Mouse (Mus musculus) megakaryocyte progenitor cell, adult 5-6 weeks (primary cell): ENCODE data around the gene Lce1l. TPM values are rescaled to one million over a fixed set of nuclear protein-coding genes. Genes with fewer than 3 reads are reported as not detected.
"Not testable (repeated sequence)": the region's sequence is repeated elsewhere in the genome, so short reads cannot be mapped to it uniquely, and the experiment has no call there.

Experiments
- ATAC-seq: replicated peaks from 2 replicates; pipeline ENCODE4 v1.8.0; 2016; ENCODE audit warnings: mild to moderate bottlenecking, moderate TSS enrichment, inconsistent platforms; ENCODE audit not compliant: poor library complexity
- total RNA-seq, 2 experiments: library from RNA; stranded (forward) in 1 of 2; stranded (reverse) in 1 of 2; fragments of 157-497, 149-512 nt in 1 of 2; fragments of 200-1000 nt in 1 of 2; gene quantifications; 2 replicates each; pipeline versions ENCODE4 v1.2.3 to v1.2.4; 2015 to 2017

Gene Lce1l
- total RNA-seq (2015): not detected in 2 replicates
- total RNA-seq (2017): not detected in 2 replicates

DNA sequence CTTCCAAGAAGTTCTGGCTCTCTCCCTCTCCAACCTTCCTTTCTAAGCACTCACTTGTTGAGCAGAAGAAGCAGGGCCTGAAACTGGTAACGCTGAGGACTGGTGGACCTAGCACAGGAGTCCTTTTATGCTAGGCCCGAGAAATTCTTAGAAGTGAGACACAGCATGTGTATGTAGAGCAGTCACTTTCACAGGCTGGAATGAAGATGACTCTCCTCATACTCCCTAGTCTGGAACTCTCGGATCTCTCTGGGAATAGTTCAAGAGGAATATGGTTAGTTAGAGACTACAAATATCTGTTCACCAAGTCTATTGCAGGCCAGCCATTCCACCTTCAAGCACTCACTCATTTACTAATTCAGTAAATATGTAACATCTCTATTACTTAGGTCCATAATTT, at the start of gene Lce1l:
Gene Lce1l (minus strand): TSS at position 101 of the 400 bp plus-strand sequence.
- ATAC-seq: no peak

DNA sequence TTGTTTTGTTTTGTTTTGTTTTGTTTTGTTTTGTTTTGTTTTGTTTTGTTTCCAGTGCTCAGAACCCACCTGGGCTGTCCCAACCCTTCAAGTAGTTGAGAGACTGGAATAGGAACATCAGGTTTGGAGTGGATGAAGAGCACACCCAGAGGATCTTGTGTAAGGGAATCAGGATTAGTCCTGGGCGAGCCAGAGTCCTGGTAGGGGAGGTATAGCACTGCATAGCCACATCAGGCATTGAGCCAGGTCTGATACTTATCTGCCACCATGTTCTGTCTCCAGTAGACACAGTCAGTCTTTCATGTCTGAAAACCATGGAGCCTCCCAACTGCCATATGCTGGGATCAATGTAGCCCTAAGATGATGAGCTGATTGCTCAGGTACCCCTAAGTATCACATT, 43.4 kb upstream of the Lce1l start:
- ATAC-seq: no peak

DNA sequence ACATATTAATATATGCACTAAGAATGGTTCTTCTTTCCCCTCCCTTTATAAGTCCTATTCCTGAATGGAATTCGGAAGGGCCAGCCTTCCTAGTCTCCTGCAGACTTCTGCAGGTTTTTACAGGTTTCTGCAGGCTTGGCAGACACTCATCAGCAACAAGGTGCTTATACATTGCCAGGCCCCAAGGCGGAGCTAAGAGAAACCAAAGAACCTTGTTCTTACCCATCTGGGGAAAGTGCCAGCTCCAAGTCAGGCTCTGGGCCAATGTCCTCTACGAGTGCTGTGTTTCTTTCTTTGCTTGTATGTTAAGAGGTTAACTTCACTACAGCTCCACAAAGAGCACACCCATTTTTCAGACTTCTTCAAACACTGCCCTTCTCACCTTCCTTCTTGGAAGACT, 43.0 kb upstream of the Lce1l start:
- no peak for ATAC-seq

DNA sequence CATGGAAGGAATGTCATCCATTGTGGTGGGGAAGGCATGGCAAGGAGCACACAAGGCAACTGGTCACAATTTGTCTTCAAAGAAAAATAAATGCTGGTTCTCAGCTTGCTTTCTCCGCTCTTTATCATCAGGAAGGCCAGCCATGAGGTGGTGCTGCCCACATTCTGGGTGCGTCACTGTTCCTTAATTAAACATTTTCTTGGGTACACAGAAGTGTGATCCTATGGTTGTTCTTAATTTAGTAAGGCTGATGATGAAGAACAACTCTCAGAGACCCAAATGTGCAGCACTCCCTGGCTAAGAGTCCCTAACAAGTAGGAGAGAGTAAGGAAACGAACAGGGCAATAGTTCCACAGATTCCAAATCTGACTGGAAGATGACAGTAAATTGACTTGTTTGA, 23.1 kb upstream of the Lce1l start:
- ATAC-seq: no peak

DNA sequence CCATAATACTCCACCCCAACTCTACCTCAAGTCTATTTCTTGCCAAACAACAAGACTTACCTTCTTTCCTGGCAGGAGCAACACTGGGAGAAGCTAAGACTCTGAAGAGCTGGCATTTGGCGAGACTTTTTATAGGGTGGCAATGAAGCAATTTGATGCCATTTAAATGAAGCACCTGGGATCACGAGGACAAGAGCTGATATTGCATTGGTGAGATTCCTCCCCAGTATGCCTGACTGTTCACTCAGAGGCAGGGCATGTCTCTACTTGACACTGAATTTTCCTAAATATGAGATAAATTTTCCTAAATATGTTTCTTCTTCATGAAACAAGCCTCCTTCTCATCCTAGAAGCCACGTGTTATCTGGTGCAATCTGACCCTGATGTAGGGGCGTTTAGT, 19.0 kb upstream of the Lce1l start, which contains the start of gene 2310050C09Rik:
Gene 2310050C09Rik (minus strand): TSS at position 101 of the 400 bp plus-strand sequence.
- no peak for ATAC-seq

DNA sequence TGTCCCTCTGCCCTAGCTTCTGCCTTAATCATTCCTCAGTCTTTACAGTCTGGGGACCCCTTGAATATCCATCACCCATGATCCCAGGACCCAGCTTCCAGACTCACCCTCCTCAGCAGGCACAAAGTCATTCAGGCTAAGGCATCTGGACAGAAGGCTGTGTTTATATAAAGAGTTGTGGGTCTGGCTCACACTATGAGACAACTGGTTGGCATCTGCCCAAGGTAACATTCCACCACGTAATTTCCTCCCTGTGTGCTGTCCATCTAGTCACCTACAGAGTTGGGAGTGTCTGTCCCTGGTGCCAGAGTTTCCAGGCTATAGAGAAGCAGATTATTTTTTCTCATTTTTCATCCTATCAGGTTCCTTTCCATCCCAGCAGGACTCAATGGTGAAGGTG, 24.0 kb downstream of the Lce1l start, which contains the start of gene Kprp:
Gene Kprp (minus strand): TSS at position 140 of the 400 bp plus-strand sequence.
- ATAC-seq: no peak

DNA sequence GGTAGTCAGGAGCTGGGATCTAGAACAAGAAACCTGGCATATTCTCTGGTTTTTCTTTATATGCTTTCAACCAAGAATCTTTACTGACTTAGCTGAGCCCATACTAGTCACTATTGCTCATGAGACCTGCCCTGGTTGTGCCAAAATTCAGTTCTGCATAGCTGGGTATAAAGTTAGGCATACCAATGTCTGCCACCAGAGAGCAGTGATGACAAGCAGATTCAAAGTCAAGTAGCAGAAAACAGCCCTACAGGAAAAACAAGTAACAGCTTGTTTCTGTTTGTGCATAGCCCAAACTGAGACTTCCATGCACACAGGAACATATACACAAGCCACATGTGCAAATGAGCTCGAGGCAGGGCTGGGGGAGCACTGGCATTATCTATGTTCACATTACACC, 25.3 kb downstream of the Lce1l start:
- ATAC-seq: no peak

DNA sequence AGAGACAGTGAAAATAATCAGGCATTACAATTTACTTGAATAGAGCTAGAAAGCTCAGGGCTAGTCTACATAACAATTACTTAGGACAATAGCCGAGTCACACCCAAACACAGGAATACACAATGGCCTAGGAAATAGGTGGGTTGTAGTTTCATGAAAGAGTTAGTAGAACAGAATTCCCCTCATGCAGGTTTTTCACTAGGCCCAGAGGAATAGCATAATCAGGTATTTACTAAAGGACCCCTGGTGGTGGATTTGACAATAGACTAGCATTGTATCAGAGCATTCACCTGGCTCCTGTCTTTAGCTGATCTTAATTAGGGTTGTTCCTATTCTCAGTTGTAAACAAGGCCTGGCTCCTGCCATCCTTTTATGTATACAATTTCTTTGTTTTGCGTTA, 35.0 kb downstream of the Lce1l start:
- ATAC-seq: not testable (repeated sequence)

DNA sequence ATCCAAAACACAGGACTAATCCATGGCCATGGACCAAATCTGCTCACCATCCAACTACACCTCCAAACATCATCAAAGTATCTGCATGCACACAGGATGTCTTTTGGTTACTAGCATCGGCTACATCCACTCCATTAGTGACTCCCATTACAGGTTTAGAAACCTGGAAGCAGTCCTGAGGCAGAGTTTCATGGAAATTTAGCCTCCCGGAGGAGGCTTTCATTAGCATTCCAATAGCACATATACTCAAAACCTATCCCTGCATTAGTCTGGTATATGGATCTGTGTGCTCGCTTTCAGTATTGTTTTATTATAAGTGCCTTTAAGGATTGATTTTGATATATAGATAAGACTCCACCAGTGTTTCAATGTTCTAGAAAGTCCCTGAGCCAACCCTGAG, 35.5 kb downstream of the Lce1l start:
- ATAC-seq: no peak

DNA sequence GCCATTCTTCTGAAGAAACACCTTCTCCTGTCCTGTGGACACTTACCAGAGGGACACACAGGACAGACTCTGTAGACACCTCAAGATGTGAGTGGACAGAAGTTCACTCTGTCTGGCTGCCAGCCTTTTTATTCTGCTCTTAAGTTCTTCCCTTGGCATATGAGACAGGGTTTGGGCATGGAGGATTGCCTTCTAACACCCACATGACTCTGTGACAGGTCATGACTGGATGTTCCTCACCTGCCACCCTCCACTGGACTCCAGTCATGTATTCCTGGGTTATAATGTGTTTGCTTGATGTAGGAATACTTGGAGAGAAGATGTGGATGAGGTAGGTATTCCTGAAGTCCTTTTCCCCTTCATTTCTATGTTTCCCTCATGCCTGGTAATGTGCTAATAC, 43.3 kb downstream of the Lce1l start, which contains the start of gene Lce1k:
Gene Lce1k (minus strand): TSS at position 101 of the 400 bp plus-strand sequence.
- no peak for ATAC-seq

Other genes with a start within 250 kb of the Lce1l start
- gene 2210017I01Rik, start 243.8 kb downstream of the Lce1l start, total RNA-seq (2015): not detected in 2 replicates
- gene 2210017I01Rik, start 243.8 kb downstream of the Lce1l start, total RNA-seq (2017): not detected in 2 replicates
- not detected in 2 replicates for gene Lce6a, start 229.6 kb downstream of the Lce1l start, total RNA-seq (2015)
- gene Lce6a, start 229.6 kb downstream of the Lce1l start, total RNA-seq (2017): not detected in 2 replicates
- gene Lce1a1, start 203.0 kb downstream of the Lce1l start, total RNA-seq (2015): not detected in 2 replicates
- not detected in 2 replicates for gene Lce1a1, start 203.0 kb downstream of the Lce1l start, total RNA-seq (2017)
- not detected in 2 replicates for gene Lce1b, start 194.4 kb downstream of the Lce1l start, total RNA-seq (2015)
- not detected in 2 replicates for gene Lce1b, start 194.4 kb downstream of the Lce1l start, total RNA-seq (2017)
- not detected in 2 replicates for gene Lce1a2, start 181.0 kb downstream of the Lce1l start, total RNA-seq (2015)
- gene Lce1a2, start 181.0 kb downstream of the Lce1l start, total RNA-seq (2017): not detected in 2 replicates
- not detected in 2 replicates for gene Lce1c, start 172.0 kb downstream of the Lce1l start, total RNA-seq (2015)
- not detected in 2 replicates for gene Lce1c, start 172.0 kb downstream of the Lce1l start, total RNA-seq (2017)
- gene Lce1d, start 164.1 kb downstream of the Lce1l start, total RNA-seq (2015): not detected in 2 replicates
- gene Lce1d, start 164.1 kb downstream of the Lce1l start, total RNA-seq (2017): not detected in 2 replicates
- gene Lce1e, start 142.2 kb downstream of the Lce1l start, total RNA-seq (2015): not detected in 2 replicates
- gene Lce1e, start 142.2 kb downstream of the Lce1l start, total RNA-seq (2017): not detected in 2 replicates
- not detected in 2 replicates for gene Lce1f, start 130.9 kb downstream of the Lce1l start, total RNA-seq (2015)
- gene Lce1f, start 130.9 kb downstream of the Lce1l start, total RNA-seq (2017): not detected in 2 replicates
- not detected in 2 replicates for gene Gm38119, start 112.2 kb downstream of the Lce1l start, total RNA-seq (2015)
- not detected in 2 replicates for gene Gm38119, start 112.2 kb downstream of the Lce1l start, total RNA-seq (2017)
- gene Lce1g, start 98.9 kb downstream of the Lce1l start, total RNA-seq (2015): not detected in 2 replicates
- gene Lce1g, start 98.9 kb downstream of the Lce1l start, total RNA-seq (2017): not detected in 2 replicates
- gene Lce1h, start 86.2 kb downstream of the Lce1l start, total RNA-seq (2015): not detected in 2 replicates
- gene Lce1h, start 86.2 kb downstream of the Lce1l start, total RNA-seq (2017): not detected in 2 replicates
- gene Lce1i, start 72.4 kb downstream of the Lce1l start, total RNA-seq (2015): not detected in 2 replicates
- gene Lce1i, start 72.4 kb downstream of the Lce1l start, total RNA-seq (2017): not detected in 2 replicates
- not detected in 2 replicates for gene Lce1j, start 60.8 kb downstream of the Lce1l start, total RNA-seq (2015)
- not detected in 2 replicates for gene Lce1j, start 60.8 kb downstream of the Lce1l start, total RNA-seq (2017)
- not detected in 2 replicates for gene Lce1k, start 43.4 kb downstream of the Lce1l start, total RNA-seq (2015)
- not detected in 2 replicates for gene Lce1k, start 43.4 kb downstream of the Lce1l start, total RNA-seq (2017)
- not detected in 2 replicates for gene Kprp, start 24.0 kb downstream of the Lce1l start, total RNA-seq (2015)
- gene Kprp, start 24.0 kb downstream of the Lce1l start, total RNA-seq (2017): not detected in 2 replicates
- gene 2310050C09Rik, start 18.9 kb upstream of the Lce1l start, total RNA-seq (2015): not detected in 2 replicates
- gene 2310050C09Rik, start 18.9 kb upstream of the Lce1l start, total RNA-seq (2017): not detected in 2 replicates
- not detected in 2 replicates for gene Lce3a, start 74.9 kb upstream of the Lce1l start, total RNA-seq (2015)
- gene Lce3a, start 74.9 kb upstream of the Lce1l start, total RNA-seq (2017): not detected in 2 replicates
- not detected in 2 replicates for gene Lce3b, start 81.7 kb upstream of the Lce1l start, total RNA-seq (2015)
- gene Lce3b, start 81.7 kb upstream of the Lce1l start, total RNA-seq (2017): not detected in 2 replicates
- gene Lce3c, start 93.2 kb upstream of the Lce1l start, total RNA-seq (2015): not detected in 2 replicates
- gene Lce3c, start 93.2 kb upstream of the Lce1l start, total RNA-seq (2017): not detected in 2 replicates
- gene Lce3d, start 106.1 kb upstream of the Lce1l start, total RNA-seq (2015): not detected in 2 replicates
- gene Lce3d, start 106.1 kb upstream of the Lce1l start, total RNA-seq (2017): not detected in 2 replicates
- gene Lce3e, start 115.8 kb upstream of the Lce1l start, total RNA-seq (2015): not detected in 2 replicates
- gene Lce3e, start 115.8 kb upstream of the Lce1l start, total RNA-seq (2017): not detected in 2 replicates
- not detected in 2 replicates for gene Lce3f, start 140.9 kb upstream of the Lce1l start, total RNA-seq (2015)
- not detected in 2 replicates for gene Lce3f, start 140.9 kb upstream of the Lce1l start, total RNA-seq (2017)
- gene Crct1, start 164.4 kb upstream of the Lce1l start, total RNA-seq (2015): not detected in 2 replicates
- not detected in 2 replicates for gene Crct1, start 164.4 kb upstream of the Lce1l start, total RNA-seq (2017)
- not detected in 2 replicates for gene Lce1m, start 167.8 kb upstream of the Lce1l start, total RNA-seq (2015)
- gene Lce1m, start 167.8 kb upstream of the Lce1l start, total RNA-seq (2017): not detected in 2 replicates
- not detected in 2 replicates for gene Gm4858, start 217.5 kb upstream of the Lce1l start, total RNA-seq (2015)
- not detected in 2 replicates for gene Gm4858, start 217.5 kb upstream of the Lce1l start, total RNA-seq (2017)